Mouse (Mus musculus): ENCODE measurements at regions not wholly inside any gene's neighbourhood (a gene's known extent, or its start where the extent isn't known, plus 50 kb on each side); places are given as distances from the start of the nearest gene placed in this dataset.

DNA sequence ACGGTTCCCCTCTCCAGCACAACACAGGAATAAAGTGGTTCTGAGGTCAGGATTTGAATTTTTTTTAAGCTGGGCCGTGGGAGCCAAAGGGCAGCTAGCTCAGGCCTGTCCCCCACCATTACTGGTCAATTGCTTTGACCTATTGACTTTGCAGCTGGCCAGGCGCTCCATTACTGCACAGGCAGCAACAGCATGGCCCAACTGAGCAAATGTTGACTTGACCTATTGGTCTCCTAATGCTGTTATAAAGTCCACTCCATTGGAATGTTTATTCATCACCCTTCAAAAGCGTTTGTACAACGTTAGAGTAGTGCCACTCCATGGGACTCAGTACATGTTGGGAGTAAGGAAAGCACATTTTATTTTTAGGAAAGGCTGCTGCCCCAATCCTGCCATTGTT lies 127.5 kb upstream of the Mylip start:
- no peak overlapping the region for H3K27ac ChIP-seq (replicated peaks)
- peaks cover 40% of the 10 kb centered on the region for H3K27me3 ChIP-seq (replicated peaks; ENCODE audit: low read depth, poor library complexity, severe bottlenecking)
- peak; percentile 56 for DNase-seq (ENCODE audit: low spot score)
- 16% methylated on average over 5 of the region's 5 CpGs for WGBS
- H3K4me3 ChIP-seq: no peak overlapping the region
- H3K4me1 ChIP-seq: peaks cover 11% of the 10 kb centered on the region
- no peaks in the 10 kb centered on the region for H3K9me3 ChIP-seq
- H3K36me3 ChIP-seq (replicated peaks): no peaks in the 10 kb centered on the region

DNA sequence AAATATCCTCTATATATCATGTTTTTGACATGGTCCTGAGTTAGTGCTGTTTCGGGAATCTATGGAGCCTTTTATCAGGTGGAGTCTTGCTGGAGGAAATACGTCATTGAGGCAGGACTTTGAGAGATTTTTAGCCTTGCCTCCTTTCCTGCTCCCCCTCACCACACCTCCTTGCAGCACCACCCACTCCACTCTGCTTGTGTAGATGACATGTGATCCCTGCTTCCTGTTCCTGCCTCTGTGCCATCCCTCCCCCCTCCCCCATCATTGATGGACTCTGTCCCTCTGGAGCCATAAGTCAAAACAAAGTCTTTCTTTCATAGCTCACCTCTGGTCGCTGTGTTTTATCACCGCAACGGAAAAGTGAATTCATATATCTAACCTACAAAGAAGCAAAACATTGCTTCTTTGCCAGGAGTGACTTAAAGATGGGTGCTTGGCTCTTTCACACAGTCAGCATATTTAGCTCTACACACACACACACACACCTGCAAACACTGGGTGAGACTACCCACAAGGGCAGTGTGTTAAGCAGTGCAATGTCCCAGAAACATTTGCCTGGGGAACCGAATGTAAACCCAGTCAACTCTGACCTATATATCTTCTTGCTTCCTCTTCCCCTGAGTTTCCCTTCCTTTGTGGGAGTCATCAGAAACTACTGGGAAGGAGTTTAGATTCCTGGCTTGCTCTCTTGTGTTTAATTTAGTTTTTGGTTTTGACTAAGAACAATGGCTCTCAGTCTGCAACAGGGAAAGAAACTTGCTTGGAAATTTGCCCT lies 123.1 kb upstream of the Mylip start:
- no peaks in the 10 kb centered on the region for H3K9me3 ChIP-seq
- no peak for DNase-seq (ENCODE audit: low spot score)
- no peak overlapping the region for H3K27ac ChIP-seq (replicated peaks)
- WGBS: 83% methylated on average over 6 of the region's 6 CpGs
- peaks cover 71% of the 10 kb centered on the region for H3K27me3 ChIP-seq (replicated peaks; ENCODE audit: low read depth, poor library complexity, severe bottlenecking)
- H3K36me3 ChIP-seq (replicated peaks): no peaks in the 10 kb centered on the region
- H3K4me3 ChIP-seq: no peak overlapping the region
- H3K4me1 ChIP-seq: peaks cover 16% of the 10 kb centered on the region

GRCm38 (mm10) chr13:45267446-45267845 lies 122.1 kb upstream of the Mylip start:
- Histone ChIP-seq H3K27me3 (replicated peaks; ENCODE audit: low read depth, poor library complexity, severe bottlenecking) (peaks cover 74% of the 10 kb centered on the region), H3K9me3 (no peaks in the 10 kb centered on the region), H3K4me3 (no peak overlapping the region), H3K27ac (replicated peaks) (no peak overlapping the region), H3K4me1 (peaks cover 9% of the 10 kb centered on the region), H3K36me3 (replicated peaks) (no peaks in the 10 kb centered on the region)
- 57% methylated on average over 5 of the region's 5 CpGs for WGBS
- DNase-seq (ENCODE audit: low spot score): no peak

DNA sequence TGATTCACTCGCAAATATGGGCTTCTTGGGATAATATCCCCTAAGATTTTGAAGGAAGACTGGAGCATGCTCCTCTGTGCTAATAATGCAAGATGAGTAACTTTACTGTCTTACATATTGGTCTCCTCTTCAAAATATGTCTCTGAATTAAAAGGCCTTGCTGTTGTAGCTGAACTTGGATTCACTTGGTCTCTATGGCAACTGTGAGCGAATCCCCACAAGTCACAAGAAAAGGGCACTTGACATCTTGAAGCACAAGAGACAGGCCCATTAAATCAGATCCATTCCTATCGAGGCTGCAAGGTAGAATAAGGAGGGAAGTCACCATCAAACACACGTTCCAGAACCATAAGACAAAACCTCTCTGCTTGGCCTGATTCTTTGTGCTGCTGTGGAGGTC lies 121.6 kb upstream of the Mylip start:
- Histone ChIP-seq H3K27ac (replicated peaks) (no peak overlapping the region), H3K4me3 (no peak overlapping the region), H3K9me3 (no peaks in the 10 kb centered on the region), H3K36me3 (replicated peaks) (no peaks in the 10 kb centered on the region), H3K4me1 (peaks cover 9% of the 10 kb centered on the region), H3K27me3 (replicated peaks; ENCODE audit: low read depth, poor library complexity, severe bottlenecking) (peaks cover 74% of the 10 kb centered on the region)
- 81% methylated on average over 4 of the region's 4 CpGs for WGBS
- DNase-seq (ENCODE audit: low spot score): no peak

DNA sequence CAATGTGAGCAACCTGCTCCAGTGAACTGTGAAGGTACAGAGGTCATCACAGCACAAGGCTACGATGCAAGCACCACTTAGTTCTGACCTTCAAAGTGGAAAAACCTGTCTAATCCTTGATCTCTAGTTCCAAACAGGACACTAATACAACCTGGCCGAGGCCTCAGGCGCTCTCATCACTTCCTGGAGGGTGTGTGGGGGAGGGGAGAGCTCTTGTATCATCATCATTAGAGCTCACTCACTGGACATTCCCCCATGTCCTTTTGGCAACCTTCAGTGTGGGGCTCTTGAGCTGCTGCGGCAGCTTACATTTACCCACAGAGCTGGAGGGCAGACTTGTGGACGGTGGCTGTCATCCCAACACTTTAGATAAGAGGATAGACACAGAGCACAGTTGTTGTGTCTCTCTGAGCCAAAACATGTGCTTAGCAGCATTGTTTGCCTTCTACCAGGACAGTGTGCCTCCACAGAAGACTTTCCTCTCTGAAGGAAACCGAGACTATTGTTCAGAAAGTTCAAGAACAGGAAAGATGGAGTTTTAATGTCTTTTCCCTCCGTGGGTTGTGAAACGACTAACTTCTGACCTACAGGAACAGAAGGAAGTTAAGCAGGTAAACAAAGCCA lies 115.2 kb upstream of the Mylip start:
- WGBS: 65% methylated on average over 8 of the region's 8 CpGs
- H3K27ac ChIP-seq (replicated peaks): no peak overlapping the region
- peaks cover 5% of the 10 kb centered on the region for H3K4me1 ChIP-seq
- no peak for DNase-seq (ENCODE audit: low spot score)
- H3K4me3 ChIP-seq: no peak overlapping the region
- H3K36me3 ChIP-seq (replicated peaks): no peaks in the 10 kb centered on the region
- no peaks in the 10 kb centered on the region for H3K9me3 ChIP-seq
- peaks cover 25% of the 10 kb centered on the region for H3K27me3 ChIP-seq (replicated peaks; ENCODE audit: low read depth, poor library complexity, severe bottlenecking)

- no peak for DNase-seq (ENCODE audit: low spot score)
- Histone ChIP-seq H3K27me3 (replicated peaks; ENCODE audit: low read depth, poor library complexity, severe bottlenecking) (peaks cover 20% of the 10 kb centered on the region; the same call in 1 of the 2 replicates), H3K4me3 (no peak overlapping the region), H3K9me3 (no peaks in the 10 kb centered on the region), H3K27ac (replicated peaks) (no peak overlapping the region), H3K4me1 (peaks cover 5% of the 10 kb centered on the region), H3K36me3 (replicated peaks) (no peaks in the 10 kb centered on the region)
- 71% methylated on average over 5 of the region's 5 CpGs for WGBS
Observed at GRCm38 (mm10) chr13:45275391-45275790, 114.2 kb upstream of the Mylip start.

GRCm38 (mm10) chr13:45277842-45278416 lies 111.6 kb upstream of the Mylip start:
- Histone ChIP-seq H3K27me3 (replicated peaks; ENCODE audit: low read depth, poor library complexity, severe bottlenecking) (0 out of 2 replicates have a peak, but pooled peaks cover 10% of the 10 kb centered on the region), H3K27ac (replicated peaks) (no peak overlapping the region), H3K9me3 (no peaks in the 10 kb centered on the region), H3K4me1 (peaks cover 5% of the 10 kb centered on the region), H3K4me3 (no peak overlapping the region), H3K36me3 (replicated peaks) (no peaks in the 10 kb centered on the region)
- WGBS: 71% methylated on average over 7 of the region's 7 CpGs
- DNase-seq (ENCODE audit: low spot score): no peak

DNA sequence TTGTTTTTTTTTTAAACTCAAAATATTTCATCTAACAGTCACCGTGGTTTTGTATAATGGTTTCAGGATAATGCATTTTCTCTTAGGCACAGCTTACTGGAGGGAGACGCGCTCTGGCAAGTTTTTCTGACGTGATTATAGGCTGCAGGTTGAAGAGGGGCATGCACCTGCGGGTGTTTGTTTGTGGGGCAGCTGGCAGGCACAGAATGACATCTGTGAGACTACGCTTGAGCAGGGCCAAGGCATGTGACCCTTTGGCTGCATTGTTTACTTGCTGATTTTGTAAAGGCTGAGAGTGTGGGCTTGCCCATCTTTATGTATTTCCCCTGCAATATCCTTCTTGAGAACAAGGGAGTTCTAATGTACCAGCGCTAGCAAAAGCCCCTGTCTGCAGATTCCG lies 108.4 kb upstream of the Mylip start:
- no peaks in the 10 kb centered on the region for H3K4me1 ChIP-seq
- H3K27ac ChIP-seq (replicated peaks): no peak overlapping the region
- no peak overlapping the region for H3K4me3 ChIP-seq
- H3K27me3 ChIP-seq (replicated peaks; ENCODE audit: low read depth, poor library complexity, severe bottlenecking): 0 out of 2 replicates have a peak, but pooled peaks cover 5% of the 10 kb centered on the region
- 74% methylated on average over 8 of the region's 8 CpGs for WGBS
- no peaks in the 10 kb centered on the region for H3K9me3 ChIP-seq
- no peak for DNase-seq (ENCODE audit: low spot score)
- H3K36me3 ChIP-seq (replicated peaks): no peaks in the 10 kb centered on the region

GRCm38 (mm10) chr13:45286651-45287050 lies 102.9 kb upstream of the Mylip start:
- Histone ChIP-seq H3K27ac (replicated peaks) (no peak overlapping the region), H3K4me1 (no peaks in the 10 kb centered on the region), H3K36me3 (replicated peaks) (no peaks in the 10 kb centered on the region), H3K27me3 (replicated peaks; ENCODE audit: low read depth, poor library complexity, severe bottlenecking) (no peaks in the 10 kb centered on the region), H3K4me3 (no peak overlapping the region), H3K9me3 (0 out of 2 replicates have a peak, but pooled peaks cover 3% of the 10 kb centered on the region)
- 88% methylated on average over 2 of the region's 2 CpGs for WGBS
- DNase-seq (ENCODE audit: low spot score): no peak

GRCm38 (mm10) chr13:45287217-45287616 lies 102.3 kb upstream of the Mylip start:
- 89% methylated on average over 4 of the region's 4 CpGs for WGBS

GRCm38 (mm10) chr13:45289976-45290375 lies 99.6 kb upstream of the Mylip start:
- H3K9me3 ChIP-seq: 0 out of 2 replicates have a peak, but pooled peaks cover 3% of the 10 kb centered on the region
- H3K4me3 ChIP-seq: no peak overlapping the region
- H3K4me1 ChIP-seq: no peaks in the 10 kb centered on the region
- H3K27ac ChIP-seq (replicated peaks): no peak overlapping the region
- no peaks in the 10 kb centered on the region for H3K27me3 ChIP-seq (replicated peaks; ENCODE audit: low read depth, poor library complexity, severe bottlenecking)
- H3K36me3 ChIP-seq (replicated peaks): no peaks in the 10 kb centered on the region
- no peak for DNase-seq (ENCODE audit: low spot score)
- 96% methylated on average over 11 of the region's 11 CpGs for WGBS

More at GRCm38 (mm10) chr13:45287217-45287616, 102.3 kb upstream of the Mylip start:
- H3K36me3 ChIP-seq (replicated peaks): no peaks in the 10 kb centered on the region
- DNase-seq (ENCODE audit: low spot score): no peak
- 0 out of 2 replicates have a peak, but pooled peaks cover 3% of the 10 kb centered on the region for H3K9me3 ChIP-seq
- H3K4me3 ChIP-seq: no peak overlapping the region
- no peaks in the 10 kb centered on the region for H3K27me3 ChIP-seq (replicated peaks; ENCODE audit: low read depth, poor library complexity, severe bottlenecking)
- no peaks in the 10 kb centered on the region for H3K4me1 ChIP-seq
- H3K27ac ChIP-seq (replicated peaks): no peak overlapping the region

- H3K27me3 ChIP-seq (replicated peaks; ENCODE audit: low read depth, poor library complexity, severe bottlenecking): no peaks in the 10 kb centered on the region
- no peak overlapping the region for H3K27ac ChIP-seq (replicated peaks)
- H3K9me3 ChIP-seq: 0 out of 2 replicates have a peak, but pooled peaks cover 3% of the 10 kb centered on the region
- no peak for DNase-seq (ENCODE audit: low spot score)
- WGBS: 89% methylated on average over 10 of the region's 10 CpGs
- H3K4me1 ChIP-seq: no peaks in the 10 kb centered on the region
- H3K36me3 ChIP-seq (replicated peaks): no peaks in the 10 kb centered on the region
- H3K4me3 ChIP-seq: no peak overlapping the region
Observed at GRCm38 (mm10) chr13:45294691-45295090, 94.9 kb upstream of the Mylip start.

- 95% methylated on average over 8 of the region's 8 CpGs for WGBS
- H3K36me3 ChIP-seq (replicated peaks): no peaks in the 10 kb centered on the region
Observed at GRCm38 (mm10) chr13:45300610-45301009, 88.9 kb upstream of the Mylip start.

More at GRCm38 (mm10) chr13:45300610-45301009, 88.9 kb upstream of the Mylip start:
- no peaks in the 10 kb centered on the region for H3K9me3 ChIP-seq
- H3K27ac ChIP-seq (replicated peaks): no peak overlapping the region
- no peaks in the 10 kb centered on the region for H3K27me3 ChIP-seq (replicated peaks; ENCODE audit: low read depth, poor library complexity, severe bottlenecking)
- H3K4me1 ChIP-seq: peaks cover 4% of the 10 kb centered on the region; the same call in 1 of the 2 replicates
- H3K4me3 ChIP-seq: no peak overlapping the region
- DNase-seq (ENCODE audit: low spot score): no peak

All from embryonic facial prominence, embryonic 10.5 days (tissue).